In the genomic region with DNA sequence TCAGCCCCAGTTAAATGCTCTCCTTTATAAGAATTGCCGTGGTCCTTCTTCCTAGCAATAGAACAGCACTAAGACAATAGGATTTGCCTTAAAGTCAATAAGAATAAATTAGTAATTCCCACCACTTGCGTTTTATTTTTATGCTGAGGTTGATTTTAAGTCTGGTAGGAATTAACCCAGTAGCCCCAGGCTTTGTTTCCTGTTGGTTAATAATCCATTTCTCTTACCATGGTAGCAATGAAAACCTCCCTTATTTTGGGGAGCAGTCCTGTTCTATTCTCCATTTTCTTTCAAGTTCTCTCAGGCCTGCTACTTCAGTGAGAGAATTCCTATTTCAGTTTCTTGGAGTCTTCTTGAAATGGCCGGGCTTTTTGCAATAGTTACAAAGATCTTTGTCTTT, we compare ENCODE assay signal across 34 mouse cellular contexts. TPM values are rescaled to one million over a fixed set of nuclear protein-coding genes. Genes with fewer than 3 reads are reported as not detected.
"Had no signal": no experiment of that assay in that cellular context is flagged by ENCODE, and none has a peak within 500 bp of the region (broad histone marks: within the 10 kb centered on the region; RNA-seq: fewer than 3 reads in every experiment).

No protein-coding gene starts in this region.

- DNase-seq: cerebellum, adult 2 months; cerebellum, adult 8-10 months; cerebellum, adult 9-10 months; cerebellum, adult 9-11 months; cerebellum, postnatal 10 days; cerebellum, postnatal 14 days; cerebellum, postnatal 25 days; cerebellum, postnatal 36 days; embryo, embryonic 11 days; forebrain, postnatal 0 days; gastrocnemius, adult 2 months; gastrocnemius, postnatal 10 days; gastrocnemius, postnatal 14 days; gastrocnemius, postnatal 25 days; gastrocnemius, postnatal 36 days; heart, adult 11 months; heart, adult 18-20 months; heart, adult 2 months had no signal

- H3K9ac ChIP-seq: embryonic facial prominence, embryonic 12.5 days; embryonic facial prominence, embryonic 13.5 days; embryonic facial prominence, embryonic 15.5 days; forebrain, embryonic 12.5 days; forebrain, embryonic 13.5 days; forebrain, embryonic 15.5 days; forebrain, postnatal 0 days had no signal

- H3K36me3 ChIP-seq: embryonic facial prominence, embryonic 10.5 days; embryonic facial prominence, embryonic 12.5 days; embryonic facial prominence, embryonic 13.5 days; embryonic facial prominence, embryonic 15.5 days; forebrain, embryonic 10.5 days; forebrain, embryonic 12.5 days; forebrain, embryonic 15.5 days had no signal

- H3K27ac ChIP-seq: embryonic facial prominence, embryonic 10.5 days; embryonic facial prominence, embryonic 12.5 days; embryonic facial prominence, embryonic 13.5 days; embryonic facial prominence, embryonic 15.5 days; forebrain, embryonic 10.5 days; forebrain, embryonic 12.5 days; forebrain, embryonic 13.5 days; forebrain, embryonic 15.5 days; gastrocnemius, adult 2 months; heart, adult 2 months had no signal

- H3K4me2 ChIP-seq: embryonic facial prominence, embryonic 12.5 days; embryonic facial prominence, embryonic 13.5 days; embryonic facial prominence, embryonic 15.5 days; forebrain, embryonic 12.5 days; forebrain, embryonic 13.5 days; forebrain, embryonic 15.5 days had no signal

- ATAC-seq: forebrain, embryonic 13.5 days; forebrain, embryonic 14.5 days; forebrain, embryonic 15.5 days; forebrain, embryonic 16.5 days; forebrain, postnatal 0 days had no signal

- H3K9me3 ChIP-seq: embryonic facial prominence, embryonic 10.5 days; embryonic facial prominence, embryonic 12.5 days; embryonic facial prominence, embryonic 13.5 days; embryonic facial prominence, embryonic 15.5 days; forebrain, embryonic 10.5 days; forebrain, embryonic 12.5 days; forebrain, embryonic 13.5 days; forebrain, embryonic 15.5 days had no signal

- H3K4me1 ChIP-seq: embryonic facial prominence, embryonic 12.5 days; embryonic facial prominence, embryonic 13.5 days; embryonic facial prominence, embryonic 15.5 days had no signal

- H3K4me3 ChIP-seq: embryonic facial prominence, embryonic 10.5 days; embryonic facial prominence, embryonic 12.5 days; embryonic facial prominence, embryonic 13.5 days; embryonic facial prominence, embryonic 15.5 days; erythroblast, embryonic 14.5 days; forebrain, embryonic 10.5 days; forebrain, embryonic 12.5 days; forebrain, embryonic 13.5 days; forebrain, embryonic 15.5 days; gastrocnemius, adult 2 months; heart, adult 2 months had no signal

- H3K27me3 ChIP-seq: embryonic facial prominence, embryonic 12.5 days; embryonic facial prominence, embryonic 13.5 days; embryonic facial prominence, embryonic 15.5 days; forebrain, embryonic 12.5 days; forebrain, embryonic 13.5 days; forebrain, embryonic 15.5 days had no signal

RNA-seq across cellular contexts. Expression of gene Mfsd4b4, which starts 5.2 kb away (rescaled TPM):
- polyA plus RNA-seq: erythroblast, embryonic 14.5 days had no signal

RNA-seq across cellular contexts. Expression of gene Mfsd4b2, which starts 22.5 kb away (rescaled TPM):
- polyA plus RNA-seq: cerebellum, adult 2 months; cortical plate, adult 2 months; embryonic facial prominence, embryonic 10.5 days; embryonic facial prominence, embryonic 11.5 days; embryonic facial prominence, embryonic 13.5 days; embryonic facial prominence, embryonic 14.5 days; embryonic facial prominence, embryonic 15.5 days; erythroblast, embryonic 14.5 days; forebrain, embryonic 10.5 days; forebrain, embryonic 11.5 days; forebrain, embryonic 12.5 days; forebrain, embryonic 13.5 days; forebrain, embryonic 14.5 days; forebrain, embryonic 15.5 days; forebrain, embryonic 16.5 days; forebrain, postnatal 0 days; frontal cortex, adult 2 months; heart, adult 2 months had no signal

RNA-seq across cellular contexts. Expression of gene Mfsd4b3, which starts 55.8 kb away (rescaled TPM):
- polyA plus RNA-seq: cortical plate, adult 2 months; embryonic facial prominence, embryonic 10.5 days; erythroblast, embryonic 14.5 days; forebrain, embryonic 10.5 days; forebrain, embryonic 12.5 days; forebrain, embryonic 13.5 days; forebrain, embryonic 16.5 days; forebrain, postnatal 0 days; frontal cortex, adult 2 months had no signal
